ENCODE assay signal across 8 mouse cellular contexts in genomic region chr9:87254903-87255695, GRCm38 (mm10). TPM values are rescaled to one million over a fixed set of nuclear protein-coding genes. Genes with fewer than 3 reads are reported as not detected.
DNase-seq lines count a peak whose midpoint lies in the region; ATAC-seq and TF ChIP-seq lines count a peak whose summit lies in the region.

TSS of gene Cep162 (minus strand) at chr9:87255536.

- H3K9ac ChIP-seq in embryonic facial prominence, embryonic 15.5 days = peak within 1 kb of the TSS; percentile 63
- H3K9ac ChIP-seq in limb, embryonic 14.5 days (ENCODE audit: low read depth, low read length, severe bottlenecking) = peak within 1 kb of the TSS; percentile 66
- peak within 1 kb of the TSS; percentile 66 for H3K9ac ChIP-seq in midbrain, postnatal 0 days (replicated peaks; ENCODE audit: low read length, poor library complexity, severe bottlenecking)

- TF ChIP-seq CTCF in bone marrow, adult 2 months (IDR thresholded peaks at IDR 0.05; ENCODE audit: control insufficient read depth, insufficient read depth, low read length) = no peak
- TF ChIP-seq CTCF in midbrain, postnatal 0 days (IDR thresholded peaks at IDR 0.05) = no peak

- H3K36me3 ChIP-seq in embryonic facial prominence, embryonic 15.5 days = no peaks in the 10 kb centered on the region
- no peaks in the 10 kb centered on the region for H3K36me3 ChIP-seq in limb, embryonic 14.5 days (ENCODE audit: control insufficient read depth, insufficient read depth, low read length)
- no peaks in the 10 kb centered on the region for H3K36me3 ChIP-seq in midbrain, postnatal 0 days (ENCODE audit: insufficient read depth, low read length)

- peak within 1 kb of the TSS; percentile 35 for H3K27ac ChIP-seq in bone marrow, adult 2 months (ENCODE audit: control insufficient read depth, insufficient read depth, low read depth, low read length, poor library complexity)
- peak within 1 kb of the TSS; percentile 79 for H3K27ac ChIP-seq in embryonic facial prominence, embryonic 15.5 days (replicated peaks)
- H3K27ac ChIP-seq in limb, embryonic 14.5 days (replicated peaks; ENCODE audit: low read depth, low read length) = peak within 1 kb of the TSS; percentile 52; the same call in 1 of the 2 replicates
- peak within 1 kb of the TSS; percentile 85 for H3K27ac ChIP-seq in midbrain, postnatal 0 days (ENCODE audit: low read depth, low read length)

- peak within 1 kb of the TSS; percentile 69 for H3K4me2 ChIP-seq in embryonic facial prominence, embryonic 15.5 days (replicated peaks)
- peak within 1 kb of the TSS; percentile 68 for H3K4me2 ChIP-seq in limb, embryonic 14.5 days (replicated peaks; ENCODE audit: low read depth, low read length, severe bottlenecking)
- H3K4me2 ChIP-seq in midbrain, postnatal 0 days (ENCODE audit: low read depth, low read length, poor library complexity, severe bottlenecking) = peak within 1 kb of the TSS; percentile 72

- H3K4me1 ChIP-seq in bone marrow, adult 2 months (ENCODE audit: control insufficient read depth, insufficient read depth, low read length) = no peaks in the 10 kb centered on the region
- 0 out of 2 replicates have a peak, but pooled peaks cover 5% of the 10 kb centered on the region for H3K4me1 ChIP-seq in embryonic facial prominence, embryonic 15.5 days
- H3K4me1 ChIP-seq in limb, embryonic 14.5 days (ENCODE audit: control insufficient read depth, insufficient read depth, low read length) = no peaks in the 10 kb centered on the region
- H3K4me1 ChIP-seq in midbrain, postnatal 0 days (ENCODE audit: insufficient read depth, low read length) = 0 out of 2 replicates have a peak, but pooled peaks cover 2% of the 10 kb centered on the region

- peak; percentile 46; the same call in 1 of the 2 replicates for TF ChIP-seq POLR2A in bone marrow, adult 2 months (IDR thresholded peaks at IDR 0.05; ENCODE audit: borderline replicate concordance, control insufficient read depth, low read depth, low read length)
- TF ChIP-seq POLR2A in limb, embryonic 14.5 days (IDR thresholded peaks at IDR 0.05; ENCODE audit: borderline replicate concordance, extremely low read depth, insufficient read depth, insufficient read length) = 0 out of 2 replicates have a peak, but pooled peaks have one; percentile 20

- H3K4me3 ChIP-seq in bone marrow, adult 2 months (replicated peaks; ENCODE audit: control insufficient read depth, low read depth, low read length) = peak within 1 kb of the TSS; percentile 88
- peak within 1 kb of the TSS; percentile 82 for H3K4me3 ChIP-seq in embryonic facial prominence, embryonic 15.5 days (replicated peaks)
- H3K4me3 ChIP-seq in limb, embryonic 14.5 days (replicated peaks; ENCODE audit: low read length) = peak within 1 kb of the TSS; percentile 73
- peak within 1 kb of the TSS; percentile 78 for H3K4me3 ChIP-seq in midbrain, postnatal 0 days (ENCODE audit: low read depth, low read length)

- no peaks in the 10 kb centered on the region for H3K27me3 ChIP-seq in embryonic facial prominence, embryonic 15.5 days
- no peaks in the 10 kb centered on the region for H3K27me3 ChIP-seq in limb, embryonic 14.5 days (ENCODE audit: control insufficient read depth, insufficient read depth, low read length)
- H3K27me3 ChIP-seq in midbrain, postnatal 0 days (ENCODE audit: insufficient read depth, low read length) = no peaks in the 10 kb centered on the region

- under 1% methylated on average over 41 of the region's 41 CpGs for WGBS in bone marrow, adult 2 months
- under 1% methylated on average over 41 of the region's 41 CpGs for WGBS in embryonic facial prominence, embryonic 15.5 days
- under 1% methylated on average over 41 of the region's 41 CpGs for WGBS in limb, embryonic 14.5 days
- WGBS in midbrain, postnatal 0 days = under 1% methylated on average over 41 of the region's 41 CpGs

- no peaks in the 10 kb centered on the region for H3K9me3 ChIP-seq in embryonic facial prominence, embryonic 15.5 days (replicated peaks)
- no peaks in the 10 kb centered on the region for H3K9me3 ChIP-seq in limb, embryonic 14.5 days (ENCODE audit: control insufficient read depth, low read length)
- no peaks in the 10 kb centered on the region for H3K9me3 ChIP-seq in midbrain, postnatal 0 days (ENCODE audit: low read length)

- DNase-seq in 416B (ENCODE audit: low read depth) = peak; percentile 93
- DNase-seq in heart, adult 8-10 months (ENCODE audit: low spot score) = peak; percentile 91
- peak; percentile 91 for DNase-seq in kidney, adult 9 months
- peak; percentile 93 for DNase-seq in limb, embryonic 14.5 days (ENCODE audit: low spot score)
- DNase-seq in midbrain, postnatal 0 days (ENCODE audit: low spot score) = peak; percentile 95
- peak; percentile 61 to 71 for DNase-seq in spleen, postnatal 14 days (ENCODE audit: low spot score in 2 of 2)

- peak; percentile 97 for ATAC-seq in embryonic facial prominence, embryonic 15.5 days (ENCODE audit: insufficient number of reproducible peaks, low FRiP score, low TSS enrichment, low read depth)
- ATAC-seq in limb, embryonic 14.5 days (ENCODE audit: low FRiP score, low read depth) = peak; percentile 98
- ATAC-seq in midbrain, postnatal 0 days (ENCODE audit: low FRiP score) = peak; percentile 96

RNA-seq across cellular contexts. Expression of gene Cep162, which starts in this region (rescaled TPM):
- 2.9 and 5.0 TPM in 2 replicates for polyA plus RNA-seq in bone marrow, adult 2 months (2011; ENCODE audit: insufficient read depth, insufficient read length, low replicate concordance, missing spikeins)
- 6.0 and 6.5 TPM in 2 replicates for polyA plus RNA-seq in embryonic facial prominence, embryonic 15.5 days (2015; fragmentation: Nextera tagmentation; extraction: Ambion mirVana)
- total RNA-seq in heart, adult 8-10 months (2022) = 1 to 10 TPM; 2.4 to 3.1 (median 2.6) TPM
- 4.7 and 5.5 TPM in 2 replicates for polyA plus RNA-seq in limb, embryonic 14.5 days (2012; rRNA removed)
- polyA plus RNA-seq in limb, embryonic 14.5 days (2014; fragmentation: Nextera tagmentation; extraction: Ambion mirVana) = 5.3 and 6.0 TPM in 2 replicates
- 6.5 and 7.0 TPM in 2 replicates for total RNA-seq in midbrain, postnatal 0 days (2014; rRNA removed)
- polyA plus RNA-seq in midbrain, postnatal 0 days (2015; fragmentation: Nextera tagmentation; extraction: Ambion mirVana) = 3.1 and 4.0 TPM in 2 replicates

Comparison
In these comparisons a context has a peak if more than half of its experiments do, and no peak if none do; other contexts are left out.
1. Peak in every context shown above with its lines: DNase-seq, ATAC-seq, H3K4me3 ChIP-seq and H3K27ac ChIP-seq.
2. H3K27ac ChIP-seq: peak in every context shown above with its lines; median percentile 85 in midbrain, postnatal 0 days; 79 in embryonic facial prominence, embryonic 15.5 days; 52 in limb, embryonic 14.5 days; 35 in bone marrow, adult 2 months.